Mouse (Mus musculus): ENCODE results near the gene Agbl3. TPM values are rescaled to one million over a fixed set of nuclear protein-coding genes. Genes with fewer than 3 reads are reported as not detected.
A peak's percentile ranks its signal among the peaks of the same experiment; 100 is the strongest.

Gene Agbl3
- polyA plus RNA-seq (2012; rRNA removed), result 1.0 and 1.5 TPM in 2 replicates

GRCm38 (mm10) chr6:34780231-34780942 is at the start of gene Agbl3:
Agbl3 (plus strand) TSS chr6:34780432.
- peak within 1 kb of the TSS; percentile 82 for H3K4me3 ChIP-seq (ENCODE audit: extremely low read depth, insufficient read depth, insufficient read length)
- no peaks in the 10 kb centered on the region for H3K27me3 ChIP-seq (ENCODE audit: control insufficient read depth, insufficient read depth, low read length)
- H3K27ac ChIP-seq (ENCODE audit: insufficient read depth, low read length), result peak within 1 kb of the TSS; percentile 97
- no peaks in the 10 kb centered on the region for H3K4me1 ChIP-seq (ENCODE audit: control insufficient read depth, insufficient read depth, insufficient read length)
- DNase-seq (ENCODE audit: low read depth in 1 of 2, low spot score in 2 of 2), result peak; percentile 86 to 95
- WGBS, result under 1% methylated on average over 78 of the region's 81 CpGs
- peaks cover 2% of the 10 kb centered on the region for H3K36me3 ChIP-seq (ENCODE audit: control insufficient read depth, insufficient read depth, low read length)
- TF ChIP-seq CTCF (IDR thresholded peaks at IDR 0.05; ENCODE audit: extremely low read depth, insufficient read depth, insufficient read length, insufficient replicate concordance) (no peak), POLR2A (IDR thresholded peaks at IDR 0.05; ENCODE audit: low read depth, low read length) (peak; percentile 38)

- H3K4me3 ChIP-seq (ENCODE audit: extremely low read depth, insufficient read depth, insufficient read length), result no peak overlapping the region
- no peaks in the 10 kb centered on the region for H3K4me1 ChIP-seq (ENCODE audit: control insufficient read depth, insufficient read depth, insufficient read length)
- no peak for DNase-seq (ENCODE audit: low read depth in 1 of 2, low spot score in 2 of 2)
- no peaks in the 10 kb centered on the region for H3K36me3 ChIP-seq (ENCODE audit: control insufficient read depth, insufficient read depth, low read length)
- no peak overlapping the region for H3K27ac ChIP-seq (ENCODE audit: insufficient read depth, low read length)
- no peaks in the 10 kb centered on the region for H3K27me3 ChIP-seq (ENCODE audit: control insufficient read depth, insufficient read depth, low read length)
- 73% methylated on average over 6 of the region's 6 CpGs for WGBS
- TF ChIP-seq CTCF (IDR thresholded peaks at IDR 0.05; ENCODE audit: extremely low read depth, insufficient read depth, insufficient read length, insufficient replicate concordance) (no peak), POLR2A (IDR thresholded peaks at IDR 0.05; ENCODE audit: low read depth, low read length) (no peak)
Measured at GRCm38 (mm10) chr6:34731007-34731406, 49.2 kb upstream of the Agbl3 start.

GRCm38 (mm10) chr6:34731529-34731928 is 48.7 kb upstream of the Agbl3 start:
- 80% methylated on average over 9 of the region's 9 CpGs for WGBS
- Histone ChIP-seq H3K4me3 (ENCODE audit: extremely low read depth, insufficient read depth, insufficient read length) (no peak overlapping the region), H3K27me3 (ENCODE audit: control insufficient read depth, insufficient read depth, low read length) (no peaks in the 10 kb centered on the region), H3K4me1 (ENCODE audit: control insufficient read depth, insufficient read depth, insufficient read length) (no peaks in the 10 kb centered on the region), H3K27ac (ENCODE audit: insufficient read depth, low read length) (no peak overlapping the region), H3K36me3 (ENCODE audit: control insufficient read depth, insufficient read depth, low read length) (no peaks in the 10 kb centered on the region)
- no peak for DNase-seq (ENCODE audit: low read depth in 1 of 2, low spot score in 2 of 2)
- TF ChIP-seq POLR2A (IDR thresholded peaks at IDR 0.05; ENCODE audit: low read depth, low read length) (no peak), CTCF (IDR thresholded peaks at IDR 0.05; ENCODE audit: extremely low read depth, insufficient read depth, insufficient read length, insufficient replicate concordance) (no peak)

GRCm38 (mm10) chr6:34734940-34735695 is 45.1 kb upstream of the Agbl3 start:
- Histone ChIP-seq H3K27me3 (ENCODE audit: control insufficient read depth, insufficient read depth, low read length) (no peaks in the 10 kb centered on the region), H3K36me3 (ENCODE audit: control insufficient read depth, insufficient read depth, low read length) (no peaks in the 10 kb centered on the region), H3K4me1 (ENCODE audit: control insufficient read depth, insufficient read depth, insufficient read length) (no peaks in the 10 kb centered on the region), H3K4me3 (ENCODE audit: extremely low read depth, insufficient read depth, insufficient read length) (no peak overlapping the region), H3K27ac (ENCODE audit: insufficient read depth, low read length) (no peak overlapping the region)
- DNase-seq (ENCODE audit: low read depth in 1 of 2, low spot score in 2 of 2), result no peak
- TF ChIP-seq CTCF (IDR thresholded peaks at IDR 0.05; ENCODE audit: extremely low read depth, insufficient read depth, insufficient read length, insufficient replicate concordance), result no peak
- TF ChIP-seq POLR2A (IDR thresholded peaks at IDR 0.05; ENCODE audit: low read depth, low read length), result no peak
- 86% methylated on average over 13 of the region's 13 CpGs for WGBS

- Histone ChIP-seq H3K36me3 (ENCODE audit: control insufficient read depth, insufficient read depth, low read length) (no peaks in the 10 kb centered on the region), H3K27me3 (ENCODE audit: control insufficient read depth, insufficient read depth, low read length) (no peaks in the 10 kb centered on the region), H3K27ac (ENCODE audit: insufficient read depth, low read length) (no peak overlapping the region), H3K4me3 (ENCODE audit: extremely low read depth, insufficient read depth, insufficient read length) (no peak overlapping the region), H3K4me1 (ENCODE audit: control insufficient read depth, insufficient read depth, insufficient read length) (no peaks in the 10 kb centered on the region)
- TF ChIP-seq POLR2A (IDR thresholded peaks at IDR 0.05; ENCODE audit: low read depth, low read length), result no peak
- no peak for TF ChIP-seq CTCF (IDR thresholded peaks at IDR 0.05; ENCODE audit: extremely low read depth, insufficient read depth, insufficient read length, insufficient replicate concordance)
- WGBS, result 73% methylated on average over 2 of the region's 2 CpGs
- no peak for DNase-seq (ENCODE audit: low read depth in 1 of 2, low spot score in 2 of 2)
Measured at GRCm38 (mm10) chr6:34736934-34737333, 43.3 kb upstream of the Agbl3 start.

- no peak overlapping the region for H3K27ac ChIP-seq (ENCODE audit: insufficient read depth, low read length)
- TF ChIP-seq CTCF (IDR thresholded peaks at IDR 0.05; ENCODE audit: extremely low read depth, insufficient read depth, insufficient read length, insufficient replicate concordance) (no peak), POLR2A (IDR thresholded peaks at IDR 0.05; ENCODE audit: low read depth, low read length) (no peak)
- 92% methylated on average over 4 of the region's 4 CpGs for WGBS
- 0 out of 2 replicates have a peak, but pooled peaks cover 1% of the 10 kb centered on the region for H3K27me3 ChIP-seq (ENCODE audit: control insufficient read depth, insufficient read depth, low read length)
- H3K36me3 ChIP-seq (ENCODE audit: control insufficient read depth, insufficient read depth, low read length), result no peaks in the 10 kb centered on the region
- H3K4me3 ChIP-seq (ENCODE audit: extremely low read depth, insufficient read depth, insufficient read length), result no peak overlapping the region
- H3K4me1 ChIP-seq (ENCODE audit: control insufficient read depth, insufficient read depth, insufficient read length), result no peaks in the 10 kb centered on the region
- no peak for DNase-seq (ENCODE audit: low read depth in 1 of 2, low spot score in 2 of 2)
Measured at GRCm38 (mm10) chr6:34743946-34744345, 36.3 kb upstream of the Agbl3 start.

All from spleen, adult 2 months (tissue).